Mouse (Mus musculus): ENCODE results near the gene Tmem254a. TPM values are rescaled to one million over a fixed set of nuclear protein-coding genes. Genes with fewer than 3 reads are reported as not detected.
"Not testable (repeated sequence)": the region's sequence is repeated elsewhere in the genome, so short reads cannot be mapped to it uniquely, and the experiment has no call there.

Tmem254a gene
- total RNA-seq (2015; ENCODE audit: low replicate concordance), result 1.5 and 1.9 TPM in 2 replicates
- not detected in 2 replicates for total RNA-seq (2017; ENCODE audit: low replicate concordance)

DNA sequence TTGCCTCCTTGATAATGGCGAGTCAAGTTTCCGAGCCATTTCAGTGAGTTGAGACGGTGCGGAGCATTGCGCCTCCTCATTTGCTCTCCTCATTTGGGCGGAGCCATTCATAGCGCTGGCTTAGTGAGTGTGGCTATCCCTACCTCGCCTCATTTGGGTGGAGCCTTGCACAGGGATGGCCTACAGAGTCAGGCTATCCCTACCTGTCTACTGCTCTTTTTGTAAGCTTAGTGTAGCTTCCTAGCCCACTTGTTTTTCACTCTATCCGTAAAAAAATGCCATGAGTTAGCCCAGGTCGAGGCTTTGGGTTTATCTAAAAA is at the start of gene Tmem254a:
Gene Tmem254a, minus strand, starts transcription at position 111 of the 320 bp plus-strand sequence.
- ATAC-seq (replicated peaks; ENCODE audit: low FRiP score, poor library complexity, severe bottlenecking), result peak; percentile 91

DNA sequence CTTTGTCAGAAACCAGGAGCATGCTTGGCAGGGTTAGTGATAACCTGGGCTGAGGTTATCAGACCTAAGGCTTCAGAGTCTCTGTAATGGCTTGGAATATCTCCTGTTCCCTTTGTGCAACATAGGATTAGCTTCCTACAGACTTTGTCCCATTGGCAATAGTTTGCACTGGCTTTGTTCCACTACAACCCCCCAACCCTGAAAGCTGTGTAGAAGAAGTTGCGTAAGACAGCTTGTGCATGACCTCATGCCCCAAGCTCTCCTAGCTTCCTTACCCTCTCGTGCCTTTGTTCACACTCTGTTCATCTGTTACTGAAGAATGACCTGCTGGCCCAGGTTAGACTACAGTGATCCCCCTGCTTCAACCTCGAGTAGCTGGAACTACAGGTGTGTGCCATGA is 30.4 kb upstream of the Tmem254a start:
- ATAC-seq (replicated peaks; ENCODE audit: low FRiP score, poor library complexity, severe bottlenecking), result not testable (repeated sequence)

DNA sequence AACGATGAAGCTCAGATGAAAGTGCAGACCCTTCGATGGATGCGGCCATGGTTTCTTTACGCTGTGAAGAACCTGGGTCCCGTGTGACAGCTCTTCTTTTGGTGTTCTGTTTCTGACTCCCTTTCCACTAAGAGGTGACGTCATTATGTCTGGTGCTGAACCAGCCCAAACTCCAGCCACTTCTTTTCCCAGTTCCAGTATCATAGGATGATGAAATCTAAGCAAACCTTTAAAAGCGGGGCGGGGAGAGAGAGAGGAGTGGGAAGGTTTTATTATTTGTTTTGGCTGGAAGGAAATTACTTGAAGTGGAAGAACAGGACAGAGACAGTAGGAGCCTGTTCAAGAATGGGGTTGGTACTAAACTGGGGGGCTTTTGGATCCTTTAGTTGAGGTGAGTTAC is 10.5 kb upstream of the Tmem254a start, which contains the start of gene Cphx1:
Gene Cphx1, plus strand, starts transcription at position 301 of the 400 bp plus-strand sequence.
- not testable (repeated sequence) for ATAC-seq (replicated peaks; ENCODE audit: low FRiP score, poor library complexity, severe bottlenecking)

DNA sequence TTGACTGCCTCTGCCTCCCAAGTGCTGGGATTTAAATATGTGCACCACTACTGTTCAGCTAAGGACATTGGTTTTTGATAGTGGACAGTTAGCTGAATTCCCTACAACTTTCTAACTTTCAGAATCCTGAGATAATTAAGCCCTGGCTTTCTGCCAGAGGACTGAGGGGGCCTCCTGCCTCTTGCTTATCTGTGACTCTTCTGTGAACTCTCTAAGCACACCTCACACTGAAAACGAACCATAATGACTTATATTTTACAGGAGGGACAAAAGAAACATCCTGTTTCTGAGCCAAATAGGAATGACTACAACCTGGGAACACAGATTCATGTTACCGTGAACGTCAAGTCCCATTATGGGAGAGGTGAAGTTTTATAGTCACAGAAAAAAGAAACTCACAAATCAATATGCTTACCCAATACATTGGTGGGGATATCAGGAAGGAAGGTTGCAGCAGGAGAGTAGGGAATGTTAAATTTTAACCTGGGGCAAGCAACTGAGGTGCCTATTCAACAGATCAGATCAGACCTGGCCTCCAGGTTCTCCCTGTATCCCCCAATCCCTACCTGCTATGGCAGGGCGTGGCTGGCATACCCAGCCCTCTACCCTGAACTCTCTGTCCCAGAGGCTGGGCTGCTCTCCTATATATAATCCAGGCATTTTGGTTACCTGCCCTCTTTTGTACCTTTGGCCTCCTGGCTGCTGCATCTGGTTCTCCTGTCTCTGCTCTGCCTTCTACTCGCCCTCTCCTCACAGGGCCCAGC is 9.6 kb upstream of the Tmem254a start:
- not testable (repeated sequence) for ATAC-seq (replicated peaks; ENCODE audit: low FRiP score, poor library complexity, severe bottlenecking)

DNA sequence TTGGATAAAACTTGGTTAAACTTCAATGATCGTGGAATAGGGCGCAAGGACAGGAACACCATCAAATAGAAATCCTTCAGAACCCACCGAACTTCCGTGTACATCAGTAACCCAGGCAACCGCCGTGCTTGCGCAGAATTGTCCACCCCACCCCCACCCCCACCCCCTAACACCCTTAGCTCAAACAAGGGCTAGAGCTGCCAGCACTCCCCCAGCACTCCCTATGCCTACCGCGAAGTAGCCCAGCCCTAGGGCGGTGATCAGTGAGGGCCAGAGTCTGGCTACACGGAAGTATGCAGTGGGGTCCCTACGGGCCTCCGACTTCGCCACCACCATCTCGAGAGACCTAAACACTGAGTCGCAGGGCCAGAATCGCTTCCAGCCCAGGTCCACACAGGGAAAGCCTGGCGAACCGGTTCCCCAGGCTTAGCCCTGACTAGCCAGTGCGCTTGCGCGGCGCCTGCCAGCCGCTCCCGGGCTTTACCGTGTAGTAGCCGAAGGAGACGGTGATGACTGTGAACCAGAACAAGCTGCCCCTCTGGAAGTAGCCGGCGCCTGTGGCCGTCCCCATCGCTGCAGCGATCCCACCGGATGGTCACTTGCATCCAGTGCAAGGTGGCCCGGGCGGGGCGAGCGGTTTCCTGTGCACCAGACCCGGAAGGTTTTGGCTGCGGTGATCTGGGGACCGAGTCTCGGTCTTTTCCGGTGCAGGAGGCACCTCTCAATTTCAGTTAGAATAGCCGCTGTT is 484 bp downstream of the Tmem254a start:
- ATAC-seq (replicated peaks; ENCODE audit: low FRiP score, poor library complexity, severe bottlenecking), result peak; percentile 51; the same call in 1 of the 2 replicates

DNA sequence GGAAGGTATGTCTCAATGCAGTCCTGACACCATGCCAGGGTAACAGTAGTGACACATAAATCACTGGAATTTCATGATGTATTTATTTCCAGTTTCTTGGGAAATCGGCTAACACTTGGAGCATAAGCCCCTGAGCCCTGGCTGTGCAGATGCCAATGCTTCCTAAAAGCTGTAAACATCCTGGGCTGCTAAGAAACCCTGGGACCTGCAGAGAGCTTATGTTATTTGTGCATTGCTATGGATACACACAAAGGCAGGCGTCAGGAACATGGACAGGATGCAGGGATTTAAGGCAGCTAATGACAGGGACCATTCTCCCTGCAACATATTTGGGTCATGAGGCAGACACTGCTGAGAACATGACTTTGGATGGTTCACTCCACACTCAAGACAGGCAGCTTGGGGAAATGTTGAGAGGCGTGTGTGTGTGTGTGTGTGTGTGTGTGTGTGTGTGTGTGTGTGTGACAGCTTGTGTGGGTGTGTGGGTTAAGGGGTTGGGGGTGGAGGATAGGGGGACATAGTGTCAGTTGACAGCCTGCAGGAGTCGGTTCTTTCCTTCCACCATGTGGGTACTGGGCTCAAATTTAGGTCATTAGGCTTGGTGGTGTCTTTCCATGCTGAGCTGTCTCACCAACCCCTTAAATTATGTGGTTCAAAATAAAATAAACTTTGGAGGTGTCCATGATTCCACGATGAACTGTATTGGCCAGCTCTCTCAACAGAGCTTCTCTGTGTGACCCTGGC is 8.9 kb downstream of the Tmem254a start:
- not testable (repeated sequence) for ATAC-seq (replicated peaks; ENCODE audit: low FRiP score, poor library complexity, severe bottlenecking)

DNA sequence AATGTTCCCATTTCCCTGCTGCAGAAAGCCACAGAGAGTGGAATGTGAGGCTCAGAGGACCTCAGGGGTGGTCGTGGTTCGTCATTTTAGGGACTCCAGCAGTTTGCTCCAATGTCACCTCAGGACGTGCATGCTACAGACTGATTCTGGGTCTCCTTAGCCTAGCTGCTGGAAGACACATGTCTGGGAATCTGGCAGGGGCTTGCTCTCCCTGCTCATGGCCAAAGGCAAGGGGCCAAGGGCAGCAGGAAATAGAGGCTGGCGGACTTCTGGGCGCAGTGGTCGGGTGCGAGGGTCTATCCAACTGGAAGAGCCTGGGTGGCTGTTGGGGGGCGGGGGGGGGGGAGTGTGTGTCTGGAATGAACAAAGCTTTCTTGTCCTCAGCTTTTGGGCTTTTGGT is 18.5 kb downstream of the Tmem254a start:
- not testable (repeated sequence) for ATAC-seq (replicated peaks; ENCODE audit: low FRiP score, poor library complexity, severe bottlenecking)

DNA sequence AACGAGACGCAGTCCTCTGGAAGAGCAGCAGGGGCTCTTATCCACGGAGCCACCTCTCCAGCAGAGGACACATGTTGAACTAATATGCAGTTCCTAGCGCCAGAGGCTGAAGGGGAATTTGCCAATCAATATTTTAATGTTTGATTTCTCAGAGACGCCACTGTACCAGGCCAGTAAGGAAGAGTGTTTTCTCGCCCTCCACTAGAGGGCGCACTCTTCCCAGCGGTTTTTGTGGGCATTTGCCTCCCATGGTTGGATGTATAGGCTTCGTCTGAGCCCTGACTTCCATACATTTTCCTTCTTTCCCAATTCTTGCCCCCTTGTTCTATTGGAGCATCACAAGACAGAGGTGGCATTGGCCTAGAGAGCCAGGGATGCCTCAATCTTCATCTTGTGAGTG is 20.2 kb downstream of the Tmem254a start:
- ATAC-seq (replicated peaks; ENCODE audit: low FRiP score, poor library complexity, severe bottlenecking), result peak; percentile 70

DNA sequence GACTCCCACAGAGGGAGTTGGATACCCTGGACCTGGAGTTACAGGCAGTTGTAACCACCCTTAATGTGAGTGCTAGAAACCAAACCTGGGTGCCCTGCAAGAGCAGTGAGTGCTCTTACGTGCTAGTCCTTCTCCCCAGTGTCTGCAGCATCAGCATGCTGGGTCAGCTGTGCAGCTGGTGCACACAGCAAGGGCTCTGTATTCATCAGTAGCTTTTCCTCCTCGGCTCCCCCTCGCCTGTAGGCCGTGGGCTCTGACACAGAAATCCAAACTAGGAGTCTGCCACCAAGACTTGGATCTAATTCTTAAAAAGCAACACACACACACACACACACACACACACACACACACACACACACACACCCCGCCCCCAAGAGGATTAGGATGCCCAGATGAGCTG is 22.2 kb downstream of the Tmem254a start:
- ATAC-seq (replicated peaks; ENCODE audit: low FRiP score, poor library complexity, severe bottlenecking), result not testable (repeated sequence)

DNA sequence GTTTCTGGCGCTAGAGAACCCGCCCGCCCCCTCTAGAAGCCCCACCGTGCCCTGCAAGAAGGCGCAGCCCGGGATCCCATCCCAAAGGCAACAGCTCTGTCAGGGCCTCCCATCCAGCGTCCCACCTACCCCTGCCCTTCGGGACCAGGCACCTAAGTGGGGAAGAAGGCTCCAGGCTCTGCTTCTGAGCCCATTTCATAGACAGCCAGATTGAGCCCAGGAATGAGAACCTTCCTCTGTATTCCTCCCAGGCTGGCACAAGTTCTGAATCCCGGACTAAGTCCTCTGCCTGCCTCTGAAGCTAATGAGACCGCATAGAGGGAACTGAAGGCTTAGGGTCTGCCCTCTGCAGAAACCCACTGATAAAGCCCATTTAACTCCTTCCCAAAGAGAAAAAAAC is 24.5 kb downstream of the Tmem254a start, which contains the start of gene Plac9a:
Gene Plac9a, minus strand, starts transcription at position 101 of the 400 bp plus-strand sequence.
- not testable (repeated sequence) for ATAC-seq (replicated peaks; ENCODE audit: low FRiP score, poor library complexity, severe bottlenecking)

DNA sequence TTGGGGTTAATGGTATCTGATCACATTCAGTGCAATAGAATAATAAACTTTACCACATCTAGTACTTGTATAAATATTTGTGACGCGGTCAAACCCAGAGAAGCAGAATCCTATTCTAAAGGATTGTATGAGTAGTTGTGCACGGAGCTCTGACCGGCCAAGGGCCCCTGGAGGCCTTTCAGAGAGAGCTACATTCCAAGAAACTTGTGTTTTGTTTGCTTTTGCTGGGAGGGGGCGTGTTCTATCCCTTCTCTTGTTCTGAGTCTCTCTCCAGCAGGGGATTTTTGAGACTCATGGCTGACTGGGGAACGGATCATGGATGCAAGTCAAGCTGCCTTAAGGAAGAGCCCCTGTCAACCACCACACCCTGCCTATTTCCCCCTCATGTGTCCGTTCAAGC is 31.8 kb downstream of the Tmem254a start:
- not testable (repeated sequence) for ATAC-seq (replicated peaks; ENCODE audit: low FRiP score, poor library complexity, severe bottlenecking)

DNA sequence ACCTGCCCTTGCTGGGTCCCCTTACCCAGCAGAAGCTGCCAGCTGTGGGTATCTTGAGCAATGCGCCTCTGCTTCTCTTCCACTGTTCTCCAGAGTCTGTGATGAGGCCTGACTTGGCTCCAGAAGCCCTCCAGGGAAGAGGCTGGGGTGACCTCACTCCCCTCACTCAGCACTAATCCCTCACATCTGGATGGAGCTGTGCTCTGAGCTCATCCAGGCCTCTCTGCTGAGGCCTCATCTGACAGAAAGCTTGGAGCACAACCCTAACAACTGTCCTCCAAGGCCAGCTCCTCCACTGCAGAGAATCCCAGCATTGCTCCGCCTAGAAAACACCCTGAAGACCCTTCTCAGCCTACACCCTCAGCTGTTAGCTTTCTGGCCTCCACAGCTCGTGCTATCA is 32.9 kb downstream of the Tmem254a start:
- ATAC-seq (replicated peaks; ENCODE audit: low FRiP score, poor library complexity, severe bottlenecking), result not testable (repeated sequence)

DNA sequence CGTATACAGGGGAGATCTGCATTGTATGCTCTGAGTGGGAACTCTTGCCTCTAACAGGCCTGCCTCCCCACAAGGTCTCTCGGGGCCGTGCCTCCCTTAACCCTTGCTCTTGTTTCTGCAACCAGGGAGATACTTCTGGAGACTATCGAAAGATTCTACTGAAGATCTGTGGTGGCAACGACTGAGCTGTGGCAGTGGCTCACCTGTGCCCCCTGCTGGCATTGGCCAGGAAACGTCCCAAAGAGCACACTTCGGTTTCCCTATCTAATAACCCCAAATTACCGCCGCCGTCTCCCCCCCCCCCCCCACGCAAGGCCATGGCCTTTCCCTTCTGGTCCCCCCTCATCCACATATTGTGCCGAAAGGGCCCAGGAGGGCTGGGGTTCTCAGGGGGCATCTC is 41.6 kb downstream of the Tmem254a start:
- not testable (repeated sequence) for ATAC-seq (replicated peaks; ENCODE audit: low FRiP score, poor library complexity, severe bottlenecking)

DNA sequence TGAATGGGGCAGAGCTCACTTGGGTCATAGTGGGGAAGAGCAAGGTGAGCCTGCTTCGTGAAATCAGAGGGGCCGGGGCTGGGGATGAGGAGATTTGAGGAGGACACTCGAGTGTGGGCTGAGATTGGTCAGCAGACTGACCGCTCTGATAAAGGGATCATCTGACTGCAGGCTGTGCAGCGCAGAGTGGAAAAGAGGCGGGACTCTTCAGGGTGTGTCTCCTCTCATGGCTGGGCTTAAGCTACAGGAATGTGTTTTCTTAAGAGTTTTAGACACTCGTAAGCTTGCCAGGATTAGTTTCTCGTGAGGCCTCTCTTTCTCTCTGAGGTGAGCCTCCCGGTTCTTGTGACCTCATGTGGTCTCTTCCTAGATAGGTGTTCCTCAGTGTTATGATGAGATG is 45.7 kb downstream of the Tmem254a start:
- ATAC-seq (replicated peaks; ENCODE audit: low FRiP score, poor library complexity, severe bottlenecking), result not testable (repeated sequence)

DNA sequence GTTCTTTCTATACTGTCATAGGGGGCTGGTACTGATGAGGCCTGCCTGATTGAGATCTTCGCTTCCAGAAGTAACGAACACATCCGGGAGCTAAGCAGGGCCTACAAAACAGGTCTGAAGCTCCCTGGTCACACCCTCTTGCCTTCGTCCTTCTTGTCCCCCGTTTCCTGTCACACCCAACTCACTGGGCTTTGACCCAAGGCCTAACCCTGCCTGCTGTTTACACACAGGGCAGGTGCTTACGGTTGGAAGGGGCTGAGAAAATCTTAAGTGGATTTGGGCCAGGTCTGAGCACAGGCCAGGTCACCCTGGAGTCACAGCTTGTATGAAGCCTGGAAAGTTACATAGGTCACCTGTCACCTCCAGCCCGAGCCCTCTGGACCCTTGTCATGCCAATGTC is 50.8 kb downstream of the Tmem254a start:
- not testable (repeated sequence) for ATAC-seq (replicated peaks; ENCODE audit: low FRiP score, poor library complexity, severe bottlenecking)

Other genes starting within 250 kb of the Tmem254a start
- 11.7 and 16.5 TPM in 2 replicates for gene Ppif, start 233.5 kb downstream of the Tmem254a start, total RNA-seq (2015; ENCODE audit: low replicate concordance)
- gene Ppif, start 233.5 kb downstream of the Tmem254a start, total RNA-seq (2017; ENCODE audit: low replicate concordance), result 2.6 and 4.7 TPM in 2 replicates
- gene Zcchc24, start 158.6 kb downstream of the Tmem254a start, total RNA-seq (2015; ENCODE audit: low replicate concordance), result 2.7 TPM in 1 of 2 replicates, not detected in the other
- 0.94 and 0.98 TPM in 2 replicates for gene Zcchc24, start 158.6 kb downstream of the Tmem254a start, total RNA-seq (2017; ENCODE audit: low replicate concordance)
- 28.2 and 30.9 TPM in 2 replicates for gene Anxa11, start 85.5 kb downstream of the Tmem254a start, total RNA-seq (2015; ENCODE audit: low replicate concordance)
- gene Anxa11, start 85.5 kb downstream of the Tmem254a start, total RNA-seq (2017; ENCODE audit: low replicate concordance), result 4.3 and 6.8 TPM in 2 replicates
- not detected in 2 replicates for gene Plac9a, start 24.6 kb downstream of the Tmem254a start, total RNA-seq (2015; ENCODE audit: low replicate concordance)
- gene Plac9a, start 24.6 kb downstream of the Tmem254a start, total RNA-seq (2017; ENCODE audit: low replicate concordance), result not detected in 2 replicates
- gene Cphx1, start 10.6 kb upstream of the Tmem254a start, total RNA-seq (2015; ENCODE audit: low replicate concordance), result not detected in 2 replicates
- 0.17 TPM in 1 of 2 replicates, not detected in the other for gene Cphx1, start 10.6 kb upstream of the Tmem254a start, total RNA-seq (2017; ENCODE audit: low replicate concordance)
- gene Duxbl1, start 50.9 kb upstream of the Tmem254a start, total RNA-seq (2015; ENCODE audit: low replicate concordance), result not detected in 2 replicates
- 0.42 TPM in 1 of 2 replicates, not detected in the other for gene Duxbl1, start 50.9 kb upstream of the Tmem254a start, total RNA-seq (2017; ENCODE audit: low replicate concordance)
- not detected in 2 replicates for gene Gm9780, start 115.0 kb upstream of the Tmem254a start, total RNA-seq (2015; ENCODE audit: low replicate concordance)
- gene Gm9780, start 115.0 kb upstream of the Tmem254a start, total RNA-seq (2017; ENCODE audit: low replicate concordance), result 6.1 TPM in 1 of 2 replicates, not detected in the other
- gene Tmem254c, start 139.7 kb upstream of the Tmem254a start, total RNA-seq (2015; ENCODE audit: low replicate concordance), result 1.2 and 24.5 TPM in 2 replicates
- 3.3 and 11.2 TPM in 2 replicates for gene Tmem254c, start 139.7 kb upstream of the Tmem254a start, total RNA-seq (2017; ENCODE audit: low replicate concordance)
- not detected in 2 replicates for gene Cphx2, start 153.8 kb upstream of the Tmem254a start, total RNA-seq (2015; ENCODE audit: low replicate concordance)
- not detected in 2 replicates for gene Cphx2, start 153.8 kb upstream of the Tmem254a start, total RNA-seq (2017; ENCODE audit: low replicate concordance)
- gene Cphx3, start 154.6 kb upstream of the Tmem254a start, total RNA-seq (2015; ENCODE audit: low replicate concordance), result not detected in 2 replicates
- not detected in 2 replicates for gene Cphx3, start 154.6 kb upstream of the Tmem254a start, total RNA-seq (2017; ENCODE audit: low replicate concordance)
- not detected in 2 replicates for gene Duxbl2, start 190.7 kb upstream of the Tmem254a start, total RNA-seq (2015; ENCODE audit: low replicate concordance)
- gene Duxbl2, start 190.7 kb upstream of the Tmem254a start, total RNA-seq (2017; ENCODE audit: low replicate concordance), result not detected in 2 replicates